Mouse (Mus musculus) sigmoid colon, adult 10 weeks (tissue): ENCODE data around the gene Xylb. TPM values are rescaled to one million over a fixed set of nuclear protein-coding genes. Genes with fewer than 3 reads are reported as not detected.

Experiments
- polyA plus RNA-seq: library from polyadenylated mRNA; stranded (reverse); fragments of 350-450 nt; fragmentation: Illumina TruSeq; extraction: RNeasy Lipid Tissue Mini Kit (QIAGEN cat#74804); gene quantifications from one replicate; pipeline ENCODE4 v1.2.3, GENCODE M21; 2014; ENCODE audit warnings: low read depth, low replicate concordance

Xylb gene
- polyA plus RNA-seq, result 3.6 TPM

DNA sequence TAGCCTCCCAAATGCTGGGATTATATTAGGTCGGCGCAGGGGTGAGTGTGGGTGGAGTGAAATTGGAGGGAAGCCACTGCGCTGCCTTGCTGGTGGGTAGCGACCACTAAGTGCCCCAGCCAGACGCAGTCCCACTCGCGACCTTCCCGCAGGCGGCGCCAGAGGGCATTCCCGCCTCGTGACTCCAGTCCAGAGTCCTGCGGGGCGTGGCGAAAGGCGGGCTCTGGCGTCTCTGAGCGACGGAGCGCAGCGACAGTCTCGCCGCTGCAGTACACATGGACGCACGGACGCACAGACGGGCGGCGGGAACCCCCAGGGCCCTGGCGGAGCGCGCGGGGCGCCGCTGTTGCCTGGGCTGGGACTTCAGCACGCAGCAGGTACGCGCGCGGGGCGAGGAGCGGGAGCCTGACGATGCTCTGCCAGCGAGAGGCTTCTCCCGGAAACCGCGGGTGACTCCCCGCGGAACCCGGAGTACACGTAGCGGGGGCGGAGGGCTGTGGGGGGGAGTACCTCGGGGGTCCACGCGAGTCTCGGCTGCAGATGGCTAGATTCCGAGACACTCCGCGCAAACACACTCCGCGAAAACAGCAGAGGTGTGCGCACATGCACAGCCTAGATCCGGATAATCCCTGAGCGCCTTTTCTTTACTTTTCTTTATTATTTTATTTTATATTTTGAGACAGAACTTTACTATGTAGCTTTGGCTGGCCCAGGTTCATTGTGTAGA, at the start of gene Xylb:
TSS of gene Xylb (plus strand) at position 51 of the 727 bp plus-strand sequence.

DNA sequence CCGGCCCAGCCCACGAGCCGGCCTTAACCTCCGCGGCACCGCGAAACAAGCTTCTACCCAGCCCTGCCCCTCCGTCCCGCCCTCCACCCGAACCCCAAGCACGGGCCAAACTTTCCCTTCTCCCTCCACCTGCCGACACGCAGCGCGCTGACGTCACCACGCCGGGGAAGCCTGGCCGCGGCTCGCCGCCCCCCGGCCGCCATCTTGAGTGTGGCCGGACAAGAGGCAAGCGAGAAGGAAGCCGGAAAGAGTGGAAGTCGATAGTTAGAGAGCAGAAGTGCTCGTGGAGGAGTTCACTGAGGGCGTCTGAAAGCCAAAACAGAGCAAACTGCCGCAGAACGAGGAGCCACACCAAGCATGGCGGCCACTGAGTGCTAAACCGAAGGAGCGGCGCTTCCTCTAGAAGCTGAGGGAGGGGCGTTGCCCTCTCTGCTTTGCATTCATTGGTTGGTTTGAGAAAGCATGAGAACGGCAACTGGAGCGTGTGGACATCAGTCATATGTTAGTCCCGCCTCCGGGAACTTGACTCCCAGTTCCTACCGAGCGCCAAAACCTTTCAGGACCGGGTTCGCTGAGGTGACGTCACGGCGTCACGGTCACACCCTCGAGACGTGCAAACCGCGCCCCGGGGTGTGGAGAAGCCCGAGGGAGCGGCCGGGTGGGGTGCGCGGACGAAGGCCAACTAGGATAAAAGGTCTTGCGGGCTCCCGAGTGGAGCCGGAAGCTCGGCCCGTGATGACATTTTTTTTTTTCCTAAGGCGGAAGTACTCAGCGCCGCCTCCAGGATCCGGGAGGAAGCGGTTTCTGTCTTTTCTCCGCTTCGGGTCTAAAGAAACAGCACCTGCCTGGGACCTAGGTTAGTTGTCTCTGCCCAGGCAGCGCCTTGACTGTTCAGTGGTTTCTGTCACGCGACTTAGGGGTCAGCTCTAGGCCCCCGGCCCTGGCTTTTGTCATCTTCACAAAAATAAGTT, 34.6 kb upstream of the Xylb start, which contains the start of gene Oxsr1:
TSS of gene Oxsr1 (minus strand) at position 139 of the 971 bp plus-strand sequence.

DNA sequence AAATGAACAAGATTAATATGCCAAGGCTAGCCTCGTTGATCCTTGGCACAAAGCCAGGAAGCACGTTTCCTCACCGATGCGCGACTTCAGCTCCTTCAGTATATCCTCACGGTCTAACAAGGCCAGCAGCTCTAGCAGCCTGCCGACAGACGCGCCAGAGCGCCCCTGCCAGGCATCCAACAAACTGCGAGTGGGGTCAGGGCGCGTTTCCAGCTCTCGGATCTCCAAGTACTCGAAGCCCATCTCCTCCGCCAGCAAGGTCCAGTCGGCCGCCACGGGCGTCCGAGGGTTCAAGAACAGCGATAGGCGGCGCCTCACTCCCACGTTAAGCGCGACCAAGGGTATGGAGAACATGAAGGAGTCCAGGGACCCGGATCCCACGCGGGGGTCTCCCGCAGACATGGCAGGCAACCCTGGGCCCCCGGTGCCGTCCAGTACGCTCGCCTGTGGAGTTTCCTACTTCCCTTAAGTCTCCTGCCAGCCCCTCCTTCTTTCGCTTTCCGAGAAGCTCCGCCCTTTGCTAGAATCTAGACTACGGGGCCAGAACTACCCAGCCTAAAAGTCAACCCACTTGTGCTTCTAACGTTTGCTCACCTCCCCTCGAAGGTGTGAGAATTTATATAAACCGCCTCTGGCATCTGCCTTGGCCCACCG, 17.5 kb upstream of the Xylb start, which contains the start of gene Acaa1a:
TSS of gene Acaa1a (plus strand) at position 119 of the 654 bp plus-strand sequence.

DNA sequence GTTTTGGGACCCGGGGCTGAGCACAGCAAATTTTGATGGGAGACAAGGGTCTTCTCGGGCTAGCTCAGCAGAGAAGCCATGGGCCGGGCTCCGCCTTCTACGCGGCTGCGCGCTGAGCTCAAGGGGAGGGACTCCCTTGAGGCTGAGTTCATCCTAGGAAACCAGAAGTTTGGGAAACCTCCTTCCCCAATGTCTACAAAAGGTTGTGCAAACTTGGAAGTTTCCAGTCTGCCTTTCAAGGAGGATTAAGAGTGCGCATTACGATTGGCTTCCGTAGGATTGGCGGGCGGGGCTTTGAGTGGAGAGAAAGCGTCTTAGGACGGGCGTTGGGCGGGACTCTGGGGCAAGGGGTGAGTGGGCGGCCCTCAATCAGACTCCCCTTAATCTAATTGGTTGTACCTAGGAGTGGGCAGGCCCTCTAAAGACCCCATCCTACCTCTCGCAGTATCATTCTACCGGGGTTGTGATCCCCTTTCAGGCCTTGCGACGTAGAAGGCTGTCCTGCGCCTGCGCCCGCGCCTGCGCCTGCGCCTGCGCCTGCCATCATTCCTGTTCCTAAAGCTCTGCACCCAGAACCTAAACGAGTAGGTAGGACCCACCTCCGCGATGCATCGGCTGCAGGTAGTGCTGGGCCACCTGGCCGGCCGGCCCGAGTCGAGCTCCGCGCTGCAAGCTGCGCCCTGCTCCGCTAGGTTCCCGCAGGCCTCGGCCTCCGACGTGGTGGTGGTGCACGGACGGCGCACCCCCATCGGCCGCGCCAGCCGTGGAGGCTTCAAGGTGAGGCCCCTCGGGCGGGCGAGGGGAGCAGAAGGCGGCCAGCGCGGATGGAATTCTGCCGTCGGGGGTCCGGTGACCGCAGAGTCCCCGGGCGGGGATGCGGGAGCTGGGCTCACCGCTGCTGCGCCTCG, 16.0 kb upstream of the Xylb start, which contains the start of gene Myd88:
TSS of gene Myd88 (minus strand) at position 503 of the 908 bp plus-strand sequence.

DNA sequence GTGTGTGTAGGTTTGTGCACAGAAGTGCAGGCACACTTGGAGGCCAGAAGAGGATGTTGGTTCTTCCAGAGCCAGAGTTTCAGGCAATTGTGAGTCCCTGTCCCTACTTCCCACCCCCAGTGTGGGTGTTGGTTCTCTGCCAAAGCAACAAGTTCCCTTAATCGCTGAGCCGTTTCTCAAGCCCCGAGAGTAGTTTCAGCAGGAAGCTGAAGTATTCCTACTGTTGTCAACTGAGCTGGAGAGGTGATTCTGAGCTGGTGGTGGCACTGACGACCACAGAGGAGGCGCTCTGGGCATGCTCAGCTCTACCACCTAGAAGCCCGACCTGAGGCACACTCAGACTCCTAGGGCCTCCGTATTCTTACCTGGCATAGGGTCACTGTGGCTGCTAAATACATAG, 8.1 kb downstream of the Xylb start, which contains the start of gene Slc22a14:
TSS of gene Slc22a14 (minus strand) at position 270 of the 400 bp plus-strand sequence.

DNA sequence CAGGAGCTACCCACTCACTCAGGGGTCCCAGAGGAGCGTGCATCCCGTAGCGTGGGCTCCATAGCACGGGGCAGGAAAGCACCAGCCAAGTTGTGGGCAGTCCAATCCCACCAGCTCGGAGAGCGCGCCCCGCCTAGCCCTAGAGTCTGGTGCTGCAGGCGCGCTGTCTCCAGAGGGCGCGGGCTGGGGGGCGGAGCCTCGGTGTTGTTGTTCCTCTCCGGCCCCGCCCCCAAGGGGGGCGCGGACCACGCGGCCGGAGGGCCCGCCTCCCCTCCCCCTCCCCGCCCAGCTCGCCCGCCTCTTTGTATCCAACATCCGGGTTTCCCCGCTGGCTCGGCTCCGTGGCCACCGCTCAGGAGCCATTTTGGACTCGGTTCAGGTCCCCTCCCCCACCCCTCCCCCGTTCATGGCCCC, 44.6 kb downstream of the Xylb start, which contains the start of gene Acvr2b:
TSS of gene Acvr2b (plus strand) at position 318 of the 414 bp plus-strand sequence.

Other genes with a start within 250 kb of the Xylb start
- gene Acaa1b, start 200.3 kb upstream of the Xylb start, polyA plus RNA-seq, result not detected
- gene Gm47289, start 198.2 kb upstream of the Xylb start, polyA plus RNA-seq, result not detected
- gene Slc22a13, start 148.3 kb upstream of the Xylb start, polyA plus RNA-seq, result not detected
- gene Oxsr1, start 35.0 kb upstream of the Xylb start, polyA plus RNA-seq, result 57.5 TPM
- 7.2 TPM for gene Acaa1a, start 17.7 kb upstream of the Xylb start, polyA plus RNA-seq
- gene Myd88, start 16.0 kb upstream of the Xylb start, polyA plus RNA-seq, result 8.8 TPM
- not detected for gene Slc22a14, start 8.2 kb downstream of the Xylb start, polyA plus RNA-seq
- gene Acvr2b, start 44.7 kb downstream of the Xylb start, polyA plus RNA-seq, result 1.1 TPM
- 2.1 TPM for gene Exog, start 87.6 kb downstream of the Xylb start, polyA plus RNA-seq
- gene Scn5a, start 221.6 kb downstream of the Xylb start, polyA plus RNA-seq, result 0.06 TPM